Mouse (Mus musculus) testis, postnatal 14 days (tissue): Measurements from ENCODE around the gene Irak4.
A peak's percentile ranks its signal among the peaks of the same experiment; 100 is the strongest.

ENCODE experiments used
- DNase-seq: peaks from one replicate; pipeline ENCODE4 v3.0.0; 2021; ENCODE audit warnings: low spot score

Irak4 gene

GRCm38 (mm10) chr15:94620909-94621308 is 77.5 kb downstream of the Irak4 start:
- DNase-seq, result no peak

DNA sequence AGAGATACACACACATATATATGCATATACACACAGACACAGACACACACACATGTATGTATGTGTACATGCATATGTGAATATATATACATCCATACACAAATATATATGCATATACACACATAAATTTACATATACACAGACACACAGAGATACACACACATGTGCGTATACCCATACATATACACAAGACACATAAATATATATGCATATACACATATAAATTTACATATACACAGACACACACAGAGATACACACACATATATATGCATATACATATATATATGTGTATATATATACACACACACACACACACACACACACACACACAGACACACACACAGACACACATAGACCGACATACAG is 85.0 kb downstream of the Irak4 start:
- DNase-seq, result no peak

DNA sequence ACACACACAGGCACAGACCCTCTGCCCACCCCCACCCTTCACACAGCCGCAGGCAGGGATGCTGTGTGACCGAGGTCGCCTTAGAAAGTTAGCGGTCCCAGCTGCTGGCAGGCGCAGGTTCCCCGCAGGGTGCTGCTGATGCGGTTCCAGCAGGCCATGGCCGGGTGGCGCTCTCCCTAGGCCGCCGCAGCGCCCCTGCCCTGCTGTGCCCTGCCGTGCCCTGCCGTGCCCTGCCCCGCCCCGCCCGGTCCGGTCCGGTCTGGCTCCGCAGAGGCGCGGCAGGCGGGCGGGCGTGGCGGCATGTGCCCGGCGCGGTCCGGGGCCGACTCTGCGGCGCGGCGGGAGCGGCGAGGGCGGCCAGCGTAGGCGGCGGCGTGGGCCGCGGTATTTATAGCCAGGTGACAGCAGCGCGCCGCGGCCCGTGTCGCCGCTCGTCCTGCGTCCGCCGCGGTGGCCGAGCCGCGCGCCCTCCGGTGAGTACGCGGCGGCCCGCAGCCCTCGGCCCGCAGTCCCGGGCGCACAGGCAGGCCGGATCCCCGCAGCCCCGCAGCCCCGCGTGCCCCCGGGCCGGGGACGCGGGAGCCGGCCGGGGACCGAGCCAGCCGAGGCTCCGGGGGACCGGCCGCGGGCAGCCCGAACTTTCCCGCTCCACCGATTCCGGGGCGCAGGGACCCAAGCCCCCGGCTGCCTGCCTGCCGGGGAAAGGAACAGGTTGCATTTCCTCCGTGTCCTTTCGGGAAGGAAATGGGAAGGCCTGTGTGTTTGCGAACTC is 85.6 kb downstream of the Irak4 start, which contains the start of gene Tmem117:
Tmem117 (plus strand) TSS at position 403 of the 772 bp plus-strand sequence.
- DNase-seq, result peak; percentile 18

- no peak for DNase-seq
Measured at GRCm38 (mm10) chr15:94630553-94630952, 87.1 kb downstream of the Irak4 start.
